Mouse (Mus musculus) G1E (cell line): ENCODE measurements around the gene Ccnt2.

Experiments used
- CTCF ChIP-seq: IDR thresholded peaks from 2 replicates; pipeline ENCODE4 v1.5.1; 2012; ENCODE audit warnings: low read depth, low read length, inconsistent platforms, mixed read lengths
- TAL1 ChIP-seq: conservative IDR thresholded peaks from 2 replicates; pipeline ENCODE4 v1.6.1; 2012; ENCODE audit warnings: low read depth, low read length, inconsistent platforms, mixed read lengths

GRCm38 (mm10) chr1:127833714-127834113, 59.8 kb downstream of the Ccnt2 start:
- no peak for TF ChIP-seq TAL1
- TF ChIP-seq CTCF: no peak
